Mouse (Mus musculus): ENCODE data around the gene Usp38. TPM values are rescaled to one million over a fixed set of nuclear protein-coding genes. Genes with fewer than 3 reads are reported as not detected.
A peak's percentile ranks its signal among the peaks of the same experiment; 100 is the strongest.

Usp38 gene
- polyA plus RNA-seq, 1 experiment from 2014 or later, result 14.0 TPM

- Histone ChIP-seq H3K9me3 (ENCODE audit: control insufficient read depth, low read length) (no peaks in the 10 kb centered on the region), H3K27me3 (replicated peaks; ENCODE audit: control insufficient read depth, insufficient read depth, low read length) (no peaks in the 10 kb centered on the region), H3K9ac (ENCODE audit: low read depth, low read length) (no peak overlapping the region), H3K4me3 (ENCODE audit: low read length) (no peak overlapping the region), H3K27ac (ENCODE audit: low read length) (no peak overlapping the region), H3K36me3 (ENCODE audit: control insufficient read depth, insufficient read depth, low read length) (peaks cover 4% of the 10 kb centered on the region; the same call in 1 of the 2 replicates), H3K4me2 (ENCODE audit: low read depth, low read length) (no peak overlapping the region), H3K4me1 (ENCODE audit: control insufficient read depth, insufficient read depth, low read length) (peaks cover 10% of the 10 kb centered on the region)
- 87% methylated on average over 5 of the region's 5 CpGs for WGBS
- no peak for ATAC-seq
These were observed 4.3 kb downstream of the Usp38 start for GRCm38 (mm10) chr8:81010386-81010785.

- Histone ChIP-seq H3K4me2 (ENCODE audit: low read depth, low read length) (no peak overlapping the region), H3K27me3 (replicated peaks; ENCODE audit: control insufficient read depth, insufficient read depth, low read length) (no peaks in the 10 kb centered on the region), H3K4me3 (ENCODE audit: low read length) (no peak overlapping the region), H3K9ac (ENCODE audit: low read depth, low read length) (no peak overlapping the region), H3K9me3 (ENCODE audit: control insufficient read depth, low read length) (no peaks in the 10 kb centered on the region), H3K36me3 (ENCODE audit: control insufficient read depth, insufficient read depth, low read length) (peaks cover 12% of the 10 kb centered on the region; the same call in 1 of the 2 replicates), H3K4me1 (ENCODE audit: control insufficient read depth, insufficient read depth, low read length) (no peaks in the 10 kb centered on the region), H3K27ac (ENCODE audit: low read length) (no peak overlapping the region)
- WGBS, result 84% methylated on average over 1 of the region's 1 CpGs
- no peak for ATAC-seq
These were observed 9.6 kb downstream of the Usp38 start for GRCm38 (mm10) chr8:81005114-81005513.

GRCm38 (mm10) chr8:80996632-80997031 lies 18.1 kb downstream of the Usp38 start:
- Histone ChIP-seq H3K27me3 (replicated peaks; ENCODE audit: control insufficient read depth, insufficient read depth, low read length) (no peaks in the 10 kb centered on the region), H3K4me3 (ENCODE audit: low read length) (no peak overlapping the region), H3K27ac (ENCODE audit: low read length) (no peak overlapping the region), H3K9ac (ENCODE audit: low read depth, low read length) (no peak overlapping the region), H3K4me2 (ENCODE audit: low read depth, low read length) (no peak overlapping the region), H3K36me3 (ENCODE audit: control insufficient read depth, insufficient read depth, low read length) (peaks cover 3% of the 10 kb centered on the region; the same call in 1 of the 2 replicates), H3K9me3 (ENCODE audit: control insufficient read depth, low read length) (no peaks in the 10 kb centered on the region), H3K4me1 (ENCODE audit: control insufficient read depth, insufficient read depth, low read length) (no peaks in the 10 kb centered on the region)
- WGBS, result 14% methylated on average over 1 of the region's 1 CpGs
- no peak for ATAC-seq

GRCm38 (mm10) chr8:80991937-80992336 lies 22.8 kb downstream of the Usp38 start:
- ATAC-seq, result peak; percentile 69; the same call in 1 of the 2 replicates
- Histone ChIP-seq H3K4me1 (ENCODE audit: control insufficient read depth, insufficient read depth, low read length) (no peaks in the 10 kb centered on the region), H3K36me3 (ENCODE audit: control insufficient read depth, insufficient read depth, low read length) (no peaks in the 10 kb centered on the region), H3K27me3 (replicated peaks; ENCODE audit: control insufficient read depth, insufficient read depth, low read length) (no peaks in the 10 kb centered on the region), H3K4me3 (ENCODE audit: low read length) (no peak overlapping the region), H3K9ac (ENCODE audit: low read depth, low read length) (no peak overlapping the region), H3K4me2 (ENCODE audit: low read depth, low read length) (no peak overlapping the region), H3K9me3 (ENCODE audit: control insufficient read depth, low read length) (no peaks in the 10 kb centered on the region), H3K27ac (ENCODE audit: low read length) (no peak overlapping the region)
- WGBS, result 51% methylated on average over 3 of the region's 3 CpGs

- Histone ChIP-seq H3K4me2 (ENCODE audit: low read depth, low read length) (no peak overlapping the region), H3K4me3 (ENCODE audit: low read length) (no peak overlapping the region), H3K4me1 (ENCODE audit: control insufficient read depth, insufficient read depth, low read length) (no peaks in the 10 kb centered on the region; the same call in 1 of the 2 replicates), H3K27me3 (replicated peaks; ENCODE audit: control insufficient read depth, insufficient read depth, low read length) (no peaks in the 10 kb centered on the region), H3K36me3 (ENCODE audit: control insufficient read depth, insufficient read depth, low read length) (peaks cover 9% of the 10 kb centered on the region; the same call in 1 of the 2 replicates), H3K9ac (ENCODE audit: low read depth, low read length) (no peak overlapping the region), H3K9me3 (ENCODE audit: control insufficient read depth, low read length) (no peaks in the 10 kb centered on the region), H3K27ac (ENCODE audit: low read length) (no peak overlapping the region)
- WGBS, result 64% methylated on average over 4 of the region's 4 CpGs
- no peak for ATAC-seq
These were observed 31.9 kb downstream of the Usp38 start for GRCm38 (mm10) chr8:80982829-80983228.

- WGBS, result 81% methylated on average over 9 of the region's 9 CpGs
- no peaks in the 10 kb centered on the region; the same call in 1 of the 2 replicates for H3K4me1 ChIP-seq (ENCODE audit: control insufficient read depth, insufficient read depth, low read length)
These were observed 33.0 kb downstream of the Usp38 start for GRCm38 (mm10) chr8:80981696-80982095.

GRCm38 (mm10) chr8:80980063-80980462 lies 34.7 kb downstream of the Usp38 start:
- H3K4me3 ChIP-seq (ENCODE audit: low read length), result no peak overlapping the region
- peaks cover 6% of the 10 kb centered on the region; the same call in 1 of the 2 replicates for H3K36me3 ChIP-seq (ENCODE audit: control insufficient read depth, insufficient read depth, low read length)
- H3K4me1 ChIP-seq (ENCODE audit: control insufficient read depth, insufficient read depth, low read length), result no peaks in the 10 kb centered on the region; the same call in 1 of the 2 replicates
- H3K9me3 ChIP-seq (ENCODE audit: control insufficient read depth, low read length), result no peaks in the 10 kb centered on the region
- H3K27me3 ChIP-seq (replicated peaks; ENCODE audit: control insufficient read depth, insufficient read depth, low read length), result no peaks in the 10 kb centered on the region
- no peak overlapping the region for H3K27ac ChIP-seq (ENCODE audit: low read length)
- no peak overlapping the region for H3K9ac ChIP-seq (ENCODE audit: low read depth, low read length)
- ATAC-seq, result no peak
- no peak overlapping the region for H3K4me2 ChIP-seq (ENCODE audit: low read depth, low read length)
- WGBS, result 85% methylated on average over 4 of the region's 4 CpGs

More at GRCm38 (mm10) chr8:80981696-80982095, 33.0 kb downstream of the Usp38 start:
- ATAC-seq, result no peak
- H3K27me3 ChIP-seq (replicated peaks; ENCODE audit: control insufficient read depth, insufficient read depth, low read length), result no peaks in the 10 kb centered on the region
- no peak overlapping the region for H3K4me3 ChIP-seq (ENCODE audit: low read length)
- no peak overlapping the region for H3K4me2 ChIP-seq (ENCODE audit: low read depth, low read length)
- H3K27ac ChIP-seq (ENCODE audit: low read length), result no peak overlapping the region
- H3K36me3 ChIP-seq (ENCODE audit: control insufficient read depth, insufficient read depth, low read length), result peaks cover 9% of the 10 kb centered on the region; the same call in 1 of the 2 replicates
- no peak overlapping the region for H3K9ac ChIP-seq (ENCODE audit: low read depth, low read length)
- H3K9me3 ChIP-seq (ENCODE audit: control insufficient read depth, low read length), result no peaks in the 10 kb centered on the region

- no peak for ATAC-seq
- no peak overlapping the region for H3K27ac ChIP-seq (ENCODE audit: low read length)
- H3K4me1 ChIP-seq (ENCODE audit: control insufficient read depth, insufficient read depth, low read length), result no peaks in the 10 kb centered on the region
- peaks cover 3% of the 10 kb centered on the region; the same call in 1 of the 2 replicates for H3K36me3 ChIP-seq (ENCODE audit: control insufficient read depth, insufficient read depth, low read length)
- no peaks in the 10 kb centered on the region for H3K27me3 ChIP-seq (replicated peaks; ENCODE audit: control insufficient read depth, insufficient read depth, low read length)
- whole genome bisulfite sequencing, result 71% methylated on average over 1 of the region's 1 CpGs
- H3K9ac ChIP-seq (ENCODE audit: low read depth, low read length), result no peak overlapping the region
- no peak overlapping the region for H3K4me3 ChIP-seq (ENCODE audit: low read length)
- no peaks in the 10 kb centered on the region for H3K9me3 ChIP-seq (ENCODE audit: control insufficient read depth, low read length)
- no peak overlapping the region for H3K4me2 ChIP-seq (ENCODE audit: low read depth, low read length)
These were observed 37.5 kb downstream of the Usp38 start for GRCm38 (mm10) chr8:80977231-80977630.

- H3K9me3 ChIP-seq (ENCODE audit: control insufficient read depth, low read length), result no peaks in the 10 kb centered on the region
- no peak overlapping the region for H3K4me3 ChIP-seq (ENCODE audit: low read length)
- H3K27ac ChIP-seq (ENCODE audit: low read length), result no peak overlapping the region
- WGBS, result 78% methylated on average over 8 of the region's 9 CpGs
- no peaks in the 10 kb centered on the region for H3K27me3 ChIP-seq (replicated peaks; ENCODE audit: control insufficient read depth, insufficient read depth, low read length)
- no peak for ATAC-seq
- no peak overlapping the region for H3K4me2 ChIP-seq (ENCODE audit: low read depth, low read length)
- H3K9ac ChIP-seq (ENCODE audit: low read depth, low read length), result no peak overlapping the region
- H3K36me3 ChIP-seq (ENCODE audit: control insufficient read depth, insufficient read depth, low read length), result no peaks in the 10 kb centered on the region
- H3K4me1 ChIP-seq (ENCODE audit: control insufficient read depth, insufficient read depth, low read length), result no peaks in the 10 kb centered on the region
These were observed 43.6 kb downstream of the Usp38 start for GRCm38 (mm10) chr8:80971150-80971549.
